Mouse (Mus musculus) heart, adult 11 months (tissue): ENCODE data around the gene Gm20878.
"Not testable (repeated sequence)": the region's sequence is repeated elsewhere in the genome, so short reads cannot be mapped to it uniquely, and the experiment has no call there.

Experiments
- DNase-seq: peaks from one replicate; pipeline ENCODE4 v3.0.0; 2022

Gene Gm20878

DNA sequence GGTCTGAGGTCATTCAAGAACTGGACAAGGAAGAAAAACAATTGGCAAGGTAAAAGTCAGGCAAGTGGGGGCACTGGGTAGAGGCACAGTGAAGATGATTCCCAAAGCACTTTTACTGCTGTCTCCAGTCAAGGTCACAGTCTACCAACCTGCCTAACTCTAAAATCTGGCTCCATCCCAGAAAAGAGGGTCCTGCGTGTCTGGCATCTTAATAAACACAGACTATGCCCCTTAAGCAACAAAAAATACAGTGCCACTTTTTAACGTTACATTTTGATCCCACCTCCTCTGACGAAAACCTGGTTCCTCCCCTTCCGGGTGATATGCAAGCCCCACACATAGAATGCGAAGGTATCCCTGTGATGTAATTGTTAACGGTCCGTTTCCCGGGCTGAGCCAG is at the start of gene Gm20878:
Gene Gm20878 (plus strand): TSS at position 301 of the 400 bp plus-strand sequence.
- not testable (repeated sequence) for DNase-seq

DNA sequence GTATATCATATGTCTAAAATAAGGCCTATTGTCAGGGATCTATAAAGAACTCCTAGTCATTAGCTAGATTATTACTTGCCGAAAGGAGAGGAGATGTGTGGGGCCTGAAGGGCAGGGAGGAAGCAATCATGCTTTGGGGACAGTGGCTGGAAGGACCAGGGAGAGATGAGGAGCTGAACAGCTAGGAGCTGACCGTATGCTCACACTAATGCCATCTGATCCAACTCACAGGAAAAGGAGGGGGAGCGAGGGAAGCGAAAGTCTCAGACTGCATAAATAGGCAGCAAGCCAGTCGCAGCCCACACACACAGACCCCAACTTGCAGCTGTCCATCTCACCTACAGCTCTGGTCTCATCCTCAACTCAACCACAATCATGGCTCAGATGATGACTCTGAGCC is 38.1 kb upstream of the Gm20878 start, which contains the start of gene Gm21541:
Gene Gm21541 (plus strand): TSS at position 301 of the 400 bp plus-strand sequence.
- not testable (repeated sequence) for DNase-seq

DNA sequence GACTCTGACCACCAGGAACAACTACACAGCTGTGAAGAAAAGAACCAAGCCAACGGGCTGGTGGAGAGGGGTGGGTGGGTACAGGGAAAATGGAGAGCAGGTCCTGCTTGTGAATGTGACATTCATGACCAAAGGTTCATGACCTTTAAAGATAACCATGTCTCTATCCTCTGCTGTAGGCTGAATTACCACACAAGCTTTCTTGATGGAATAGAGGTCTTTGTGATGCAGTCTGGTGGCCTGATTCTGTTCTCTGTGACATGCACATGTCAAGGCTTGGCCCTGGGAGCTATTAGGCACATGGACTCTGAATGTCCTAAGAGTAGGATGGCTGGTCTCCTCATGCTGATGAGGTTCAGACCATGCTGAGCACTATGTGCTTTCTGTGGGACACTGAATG is 24.4 kb downstream of the Gm20878 start, which contains the start of gene Fam205a4:
Gene Fam205a4 (plus strand): TSS at position 301 of the 400 bp plus-strand sequence.
- DNase-seq: not testable (repeated sequence)
